Mouse (Mus musculus): ENCODE data around the gene Plekhd1. TPM values are rescaled to one million over a fixed set of nuclear protein-coding genes. Genes with fewer than 3 reads are reported as not detected.

Plekhd1 gene
- polyA plus RNA-seq, 1 experiment from 2014 or later = 11.6 TPM

DNA sequence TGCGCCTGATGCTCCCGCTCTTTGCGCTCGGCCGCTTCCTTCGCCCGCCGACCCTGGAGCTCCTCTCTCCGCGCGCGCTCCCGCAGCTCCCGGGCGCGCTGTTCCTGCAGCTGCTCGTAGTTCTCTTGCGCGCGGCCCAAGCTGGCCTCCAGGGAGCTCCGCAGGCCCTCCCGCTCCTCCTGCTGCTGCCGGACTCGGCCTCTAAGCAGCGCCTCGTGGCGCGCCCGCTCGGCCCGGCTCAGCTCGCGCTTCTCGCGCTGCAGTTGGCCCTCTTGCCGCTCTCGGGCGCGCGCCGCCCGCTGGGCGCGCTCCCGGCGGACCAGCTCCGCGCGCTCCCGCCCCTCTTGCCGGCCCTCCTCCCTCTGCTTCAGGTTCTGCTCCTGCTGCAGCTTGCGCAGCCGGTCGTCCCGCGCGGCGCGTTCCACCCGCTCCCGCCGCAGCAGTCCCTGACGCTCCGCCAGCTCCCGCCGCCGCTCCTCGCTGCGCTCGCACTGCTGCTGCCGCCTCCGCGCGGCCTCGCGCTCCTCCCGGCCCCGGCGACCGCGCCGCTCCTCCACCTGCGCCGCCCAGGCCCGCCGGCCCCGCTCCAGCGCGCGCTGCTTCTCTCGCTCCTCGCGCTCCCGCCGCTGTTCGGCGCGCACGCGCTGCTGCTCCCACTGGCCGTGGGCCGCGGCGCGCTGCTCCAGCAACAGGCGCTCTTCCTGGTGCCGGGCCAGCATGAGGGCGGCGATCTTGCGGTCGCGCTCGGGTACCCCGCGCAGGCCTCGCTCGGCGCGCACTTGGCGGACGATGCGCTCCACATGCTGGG is 65.6 kb downstream of the Plekhd1 start:
- DNase-seq (ENCODE audit: low spot score) (peak; percentile 62), ATAC-seq (peak; percentile 82)
- Histone ChIP-seq H3K36me3 (ENCODE audit: insufficient read depth, low read length) (no peaks in the 10 kb centered on the region), H3K4me1 (ENCODE audit: insufficient read depth, low read depth, low read length) (peaks cover 16% of the 10 kb centered on the region), H3K27me3 (replicated peaks; ENCODE audit: insufficient read depth, low read length) (peaks cover 67% of the 10 kb centered on the region), H3K27ac (ENCODE audit: low read length) (no peak overlapping the region), H3K4me3 (ENCODE audit: low read depth, low read length) (peak overlapping the region; percentile 49), H3K9me3 (ENCODE audit: low read length) (no peaks in the 10 kb centered on the region), H3K4me2 (replicated peaks; ENCODE audit: low read depth, low read length) (peak overlapping the region; percentile 97), H3K9ac (replicated peaks; ENCODE audit: low read depth) (no peak overlapping the region)
- TF ChIP-seq EP300 (IDR thresholded peaks at IDR 0.05) (no peak), CTCF (IDR thresholded peaks at IDR 0.05) (no peak)
- under 1% methylated on average over 77 of the region's 122 CpGs for WGBS

DNA sequence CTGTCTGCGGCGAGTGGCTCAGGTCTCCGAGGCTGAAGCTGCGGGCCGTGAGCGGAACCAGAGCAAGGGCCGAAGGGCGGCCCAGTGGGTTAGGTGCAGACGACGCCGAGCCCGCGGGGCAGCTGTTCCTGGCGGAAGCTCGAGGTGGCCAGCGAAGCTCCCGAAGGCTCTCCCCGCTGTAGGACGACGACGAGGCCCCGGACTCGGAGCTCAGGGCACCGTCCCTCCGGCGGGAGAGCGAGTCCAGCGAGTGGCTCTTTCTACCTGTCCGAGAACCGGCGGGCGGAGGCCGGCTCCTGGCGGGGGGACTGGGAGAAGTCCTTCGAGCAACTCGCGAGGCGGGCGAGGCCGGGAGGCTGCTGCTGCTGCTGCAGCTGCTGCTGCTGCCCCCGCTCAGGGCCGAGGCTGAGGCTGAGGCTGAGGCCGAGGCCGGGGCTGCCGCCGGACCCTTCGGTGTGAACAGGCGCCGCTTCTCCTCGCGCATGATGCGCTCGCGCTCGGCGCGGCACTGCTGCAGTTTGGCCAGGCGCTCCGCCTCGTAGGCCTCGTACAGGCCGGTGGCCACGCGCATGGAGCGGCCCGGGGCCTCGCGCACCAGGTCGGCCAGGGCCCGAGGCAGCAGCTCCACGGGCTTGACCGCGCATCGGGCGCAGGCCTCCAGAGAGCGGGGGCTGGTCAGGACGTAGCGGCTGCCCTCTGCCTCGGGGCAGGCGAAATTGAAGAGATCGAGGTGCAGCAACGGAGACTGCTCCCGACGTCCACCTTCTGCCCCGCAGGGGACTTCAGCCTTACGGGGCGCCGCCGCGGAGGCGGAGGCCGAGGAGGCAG is 66.4 kb downstream of the Plekhd1 start:
- H3K36me3 ChIP-seq (ENCODE audit: insufficient read depth, low read length) = no peaks in the 10 kb centered on the region
- TF ChIP-seq CTCF (IDR thresholded peaks at IDR 0.05) = no peak
- no peak for TF ChIP-seq EP300 (IDR thresholded peaks at IDR 0.05)
- H3K4me1 ChIP-seq (ENCODE audit: insufficient read depth, low read depth, low read length) = peaks cover 16% of the 10 kb centered on the region
- 3% methylated on average over 86 of the region's 92 CpGs for WGBS
- H3K4me2 ChIP-seq (replicated peaks; ENCODE audit: low read depth, low read length) = peak overlapping the region; percentile 97
- peak; percentile 48 for DNase-seq (ENCODE audit: low spot score)
- peak; percentile 20 for ATAC-seq
- H3K27me3 ChIP-seq (replicated peaks; ENCODE audit: insufficient read depth, low read length) = peaks cover 67% of the 10 kb centered on the region
- H3K27ac ChIP-seq (ENCODE audit: low read length) = no peak overlapping the region
- H3K4me3 ChIP-seq (ENCODE audit: low read depth, low read length) = peak overlapping the region; percentile 49
- H3K9me3 ChIP-seq (ENCODE audit: low read length) = no peaks in the 10 kb centered on the region
- no peak overlapping the region for H3K9ac ChIP-seq (replicated peaks; ENCODE audit: low read depth)

DNA sequence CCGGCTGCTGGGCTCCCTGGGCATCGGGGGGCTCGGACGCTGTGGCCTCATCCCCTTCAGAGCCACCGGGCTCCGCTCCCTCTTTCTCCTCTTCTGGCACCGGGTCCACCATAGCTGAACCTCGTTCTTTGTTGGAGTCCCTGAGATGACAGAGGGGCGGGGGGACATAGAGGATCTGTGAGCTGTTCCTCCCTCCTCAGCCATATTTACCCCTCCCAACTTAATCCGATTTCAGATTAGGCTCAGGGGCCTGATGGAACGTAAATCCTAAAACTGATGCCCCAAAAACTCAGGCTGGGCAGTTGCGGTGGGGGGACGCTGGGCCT is 67.0 kb downstream of the Plekhd1 start:
- DNase-seq (ENCODE audit: low spot score) (no peak), ATAC-seq (no peak)
- H3K4me1 ChIP-seq (ENCODE audit: insufficient read depth, low read depth, low read length) = peaks cover 16% of the 10 kb centered on the region
- 7% methylated on average over 11 of the region's 13 CpGs for WGBS
- no peak overlapping the region for H3K9ac ChIP-seq (replicated peaks; ENCODE audit: low read depth)
- no peaks in the 10 kb centered on the region for H3K36me3 ChIP-seq (ENCODE audit: insufficient read depth, low read length)
- peak overlapping the region; percentile 49; the same call in 1 of the 2 replicates for H3K4me3 ChIP-seq (ENCODE audit: low read depth, low read length)
- no peaks in the 10 kb centered on the region for H3K9me3 ChIP-seq (ENCODE audit: low read length)
- TF ChIP-seq CTCF (IDR thresholded peaks at IDR 0.05) = no peak
- peaks cover 67% of the 10 kb centered on the region for H3K27me3 ChIP-seq (replicated peaks; ENCODE audit: insufficient read depth, low read length)
- no peak overlapping the region for H3K27ac ChIP-seq (ENCODE audit: low read length)
- peak overlapping the region; percentile 97 for H3K4me2 ChIP-seq (replicated peaks; ENCODE audit: low read depth, low read length)

DNA sequence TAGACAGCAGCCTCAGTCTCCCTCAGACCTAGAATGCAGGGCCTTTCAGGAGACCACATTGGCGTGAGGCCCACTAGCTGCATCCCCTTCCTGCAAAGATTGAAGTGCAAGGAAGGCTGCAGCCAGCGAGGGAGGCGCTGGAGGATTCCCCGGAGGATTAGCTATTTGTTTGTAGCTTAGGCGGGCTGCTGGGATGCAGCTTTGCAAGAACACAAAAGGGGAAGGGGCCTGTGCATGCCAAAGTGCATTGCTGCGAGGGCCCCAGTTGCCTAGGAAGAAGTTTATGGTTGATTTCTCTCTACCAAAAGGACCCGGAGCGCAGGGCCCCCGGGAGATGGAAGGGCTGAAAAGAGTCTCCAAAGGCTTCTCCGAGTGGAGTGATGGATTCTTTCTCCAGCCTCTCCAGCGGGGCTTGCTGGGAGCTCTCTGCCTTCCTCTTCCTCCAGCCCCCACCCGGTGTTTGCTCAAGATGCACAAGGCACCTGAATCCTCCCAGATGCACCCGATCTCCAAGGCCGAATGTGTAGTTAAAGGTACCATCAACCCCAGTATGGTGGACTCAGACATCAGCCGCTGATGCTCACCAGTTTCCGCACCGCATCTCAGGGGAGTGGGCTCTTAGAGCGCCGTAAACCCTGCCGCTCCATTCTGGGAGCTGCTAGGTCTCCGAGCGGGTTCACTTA is 67.5 kb downstream of the Plekhd1 start:
- ATAC-seq (no peak), DNase-seq (ENCODE audit: low spot score) (no peak)
- WGBS = 7% methylated on average over 22 of the region's 22 CpGs
- H3K9ac ChIP-seq (replicated peaks; ENCODE audit: low read depth) = no peak overlapping the region
- H3K36me3 ChIP-seq (ENCODE audit: insufficient read depth, low read length) = no peaks in the 10 kb centered on the region
- H3K4me3 ChIP-seq (ENCODE audit: low read depth, low read length) = peak overlapping the region; percentile 23; the same call in 1 of the 2 replicates
- H3K4me1 ChIP-seq (ENCODE audit: insufficient read depth, low read depth, low read length) = peaks cover 16% of the 10 kb centered on the region
- TF ChIP-seq EP300 (IDR thresholded peaks at IDR 0.05) (no peak), CTCF (IDR thresholded peaks at IDR 0.05) (no peak)
- no peaks in the 10 kb centered on the region for H3K9me3 ChIP-seq (ENCODE audit: low read length)
- H3K27me3 ChIP-seq (replicated peaks; ENCODE audit: insufficient read depth, low read length) = peaks cover 66% of the 10 kb centered on the region
- H3K27ac ChIP-seq (ENCODE audit: low read length) = no peak overlapping the region
- H3K4me2 ChIP-seq (replicated peaks; ENCODE audit: low read depth, low read length) = peak overlapping the region; percentile 50

DNA sequence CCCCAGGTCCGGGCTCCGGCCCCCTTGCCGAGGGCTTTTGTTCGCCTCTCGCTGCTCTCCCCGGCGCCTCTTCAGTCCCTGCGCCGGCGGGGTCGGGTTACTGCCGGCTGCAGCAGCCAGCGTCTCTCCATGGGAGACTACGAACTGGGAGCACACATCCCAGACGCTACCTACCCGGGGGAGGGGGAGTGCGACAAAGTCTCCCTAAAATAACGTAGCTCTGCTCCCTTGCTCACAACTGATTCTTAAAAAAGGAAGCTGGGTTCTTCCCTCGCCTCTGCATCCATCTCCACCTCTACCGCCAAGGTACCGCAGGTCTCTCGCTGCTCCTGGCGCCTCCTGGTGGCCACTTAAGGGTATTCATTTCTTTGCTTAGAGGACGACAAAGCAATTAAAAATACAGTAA is 68.0 kb downstream of the Plekhd1 start, which contains the start of gene Ccdc177:
Gene Ccdc177, minus strand, starts transcription at position 292 of the 406 bp plus-strand sequence.
- Histone ChIP-seq H3K9ac (replicated peaks; ENCODE audit: low read depth) (no peak within 1 kb of the TSS), H3K27ac (ENCODE audit: low read length) (no peak within 1 kb of the TSS), H3K4me1 (ENCODE audit: insufficient read depth, low read depth, low read length) (peaks cover 16% of the 10 kb centered on the region), H3K27me3 (replicated peaks; ENCODE audit: insufficient read depth, low read length) (peaks cover 62% of the 10 kb centered on the region), H3K9me3 (ENCODE audit: low read length) (no peaks in the 10 kb centered on the region), H3K4me2 (replicated peaks; ENCODE audit: low read depth, low read length) (peak within 1 kb of the TSS; percentile 50), H3K4me3 (ENCODE audit: low read depth, low read length) (peak within 1 kb of the TSS; percentile 23; the same call in 1 of the 2 replicates), H3K36me3 (ENCODE audit: insufficient read depth, low read length) (no peaks in the 10 kb centered on the region)
- DNase-seq (ENCODE audit: low spot score) (peak; percentile 82), ATAC-seq (no peak)
- TF ChIP-seq EP300 (IDR thresholded peaks at IDR 0.05) (no peak), CTCF (IDR thresholded peaks at IDR 0.05) (peak; percentile 94)
- WGBS = under 1% methylated on average over 24 of the region's 24 CpGs

DNA sequence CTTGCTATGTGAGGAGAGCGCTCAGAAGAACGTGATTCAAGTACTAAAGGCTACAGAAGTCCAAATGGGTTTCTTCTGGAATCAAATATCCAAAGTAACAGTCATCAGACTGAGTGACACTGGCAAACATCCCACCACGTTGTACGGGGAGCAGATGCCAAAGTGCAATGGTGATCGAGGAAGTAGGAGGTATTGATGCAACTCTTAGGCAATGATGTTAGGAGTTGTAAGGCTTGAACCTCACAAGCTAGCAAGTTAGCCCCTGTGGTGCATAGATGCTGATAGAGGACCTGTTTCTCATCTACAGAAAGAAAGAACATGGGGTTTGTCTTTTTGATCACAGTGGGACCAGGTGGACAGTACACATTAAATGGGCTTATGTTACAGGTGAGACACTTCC is 70.6 kb downstream of the Plekhd1 start:
- no peaks in the 10 kb centered on the region for H3K36me3 ChIP-seq (ENCODE audit: insufficient read depth, low read length)
- peaks cover 10% of the 10 kb centered on the region; the same call in 1 of the 2 replicates for H3K4me1 ChIP-seq (ENCODE audit: insufficient read depth, low read depth, low read length)
- no peaks in the 10 kb centered on the region for H3K9me3 ChIP-seq (ENCODE audit: low read length)
- TF ChIP-seq CTCF (IDR thresholded peaks at IDR 0.05) (no peak), EP300 (IDR thresholded peaks at IDR 0.05) (no peak)
- H3K4me2 ChIP-seq (replicated peaks; ENCODE audit: low read depth, low read length) = no peak overlapping the region
- no peak overlapping the region for H3K27ac ChIP-seq (ENCODE audit: low read length)
- DNase-seq (ENCODE audit: low spot score) = no peak
- no peak overlapping the region for H3K4me3 ChIP-seq (ENCODE audit: low read depth, low read length)
- peaks cover 36% of the 10 kb centered on the region for H3K27me3 ChIP-seq (replicated peaks; ENCODE audit: insufficient read depth, low read length)
- no peak overlapping the region for H3K9ac ChIP-seq (replicated peaks; ENCODE audit: low read depth)
- ATAC-seq = no peak
- WGBS = 76% methylated on average over 5 of the region's 5 CpGs
